Mouse (Mus musculus) 3T3-L1 (cell line): ENCODE data around the gene Ift57.
A peak's percentile ranks its signal among the peaks of the same experiment; 100 is the strongest.

Source experiments
- DNase-seq: peaks from one replicate; pipeline ENCODE4 v3.0.0-alpha.2; 2015; ENCODE audit warnings: low read depth, low spot score

Gene Ift57

GRCm38 (mm10) chr16:49753318-49753717 lies 54.3 kb downstream of the Ift57 start:
- DNase-seq, result no peak

- no peak for DNase-seq
These were observed 61.6 kb downstream of the Ift57 start for GRCm38 (mm10) chr16:49760517-49761203.

- no peak for DNase-seq
These were observed 62.9 kb downstream of the Ift57 start for GRCm38 (mm10) chr16:49761981-49762380.

GRCm38 (mm10) chr16:49766326-49766725 lies 67.3 kb downstream of the Ift57 start:
- peak; percentile 81 for DNase-seq

- DNase-seq, result no peak
These were observed 69.5 kb downstream of the Ift57 start for GRCm38 (mm10) chr16:49768491-49769031.

GRCm38 (mm10) chr16:49769831-49770261 lies 70.8 kb downstream of the Ift57 start:
- peak; percentile 40 for DNase-seq

GRCm38 (mm10) chr16:49770320-49771189 lies 71.5 kb downstream of the Ift57 start:
- DNase-seq, result peak; percentile 42

- no peak for DNase-seq
These were observed 72.8 kb downstream of the Ift57 start for GRCm38 (mm10) chr16:49771609-49772396.

GRCm38 (mm10) chr16:49772576-49772975 lies 73.5 kb downstream of the Ift57 start:
- DNase-seq, result no peak

- no peak for DNase-seq
These were observed 74.0 kb downstream of the Ift57 start for GRCm38 (mm10) chr16:49773068-49773467.

- DNase-seq, result no peak
These were observed 75.3 kb downstream of the Ift57 start for GRCm38 (mm10) chr16:49774059-49775001.

GRCm38 (mm10) chr16:49775002-49775966 lies 76.3 kb downstream of the Ift57 start:
- DNase-seq, result no peak

GRCm38 (mm10) chr16:49776981-49777380 lies 77.9 kb downstream of the Ift57 start:
- no peak for DNase-seq

GRCm38 (mm10) chr16:49781556-49782156 lies 82.6 kb downstream of the Ift57 start:
- no peak for DNase-seq

GRCm38 (mm10) chr16:49783369-49783768 lies 84.3 kb downstream of the Ift57 start:
- DNase-seq, result no peak

- DNase-seq, result no peak
These were observed 87.1 kb downstream of the Ift57 start for GRCm38 (mm10) chr16:49786116-49786515.

GRCm38 (mm10) chr16:49787714-49788113 lies 88.7 kb downstream of the Ift57 start:
- DNase-seq, result no peak

- DNase-seq, result no peak
These were observed 91.8 kb downstream of the Ift57 start for GRCm38 (mm10) chr16:49790575-49791465.
